Mouse (Mus musculus) thymus, postnatal 0 days (tissue): ENCODE results near the gene Rdh16f1. TPM values are rescaled to one million over a fixed set of nuclear protein-coding genes. Genes with fewer than 3 reads are reported as not detected.
"Not testable (repeated sequence)": the region's sequence is repeated elsewhere in the genome, so short reads cannot be mapped to it uniquely, and the experiment has no call there.

Experiments
- DNase-seq: peaks from one replicate; pipeline ENCODE4 v3.0.0-alpha.2; 2015; ENCODE audit warnings: low spot score
- polyA plus RNA-seq: library from polyadenylated mRNA; unstranded; fragments of >200 nt; fragmentation: Nextera tagmentation; extraction: Ambion mirVana; gene quantifications from 2 replicates; pipeline ENCODE4 v1.2.1, GENCODE M21; 2015

Rdh16f1 gene
- polyA plus RNA-seq, 1 experiment from 2014 or later = 0.09 TPM

- no peak for DNase-seq
Measured at GRCm38 (mm10) chr10:127748847-127749612, 10.6 kb upstream of the Rdh16f1 start.

GRCm38 (mm10) chr10:127750136-127750777 is 9.3 kb upstream of the Rdh16f1 start:
- DNase-seq = no peak

GRCm38 (mm10) chr10:127751548-127751947 is 8.0 kb upstream of the Rdh16f1 start, which contains the start of gene Gpr182:
TSS of gene Gpr182 (minus strand) at chr10:127751732.
- DNase-seq = no peak

- DNase-seq = no peak
Measured at GRCm38 (mm10) chr10:127754566-127755166, 4.9 kb upstream of the Rdh16f1 start.

GRCm38 (mm10) chr10:127755246-127755645 is 4.3 kb upstream of the Rdh16f1 start:
- no peak for DNase-seq

GRCm38 (mm10) chr10:127755770-127756468 is 3.7 kb upstream of the Rdh16f1 start:
- DNase-seq = no peak

GRCm38 (mm10) chr10:127762926-127763325 is 3.3 kb downstream of the Rdh16f1 start:
- DNase-seq = not testable (repeated sequence)

GRCm38 (mm10) chr10:127763914-127764680 is 4.5 kb downstream of the Rdh16f1 start:
- DNase-seq = no peak

- no peak for DNase-seq
Measured at GRCm38 (mm10) chr10:127766564-127766963, 7.0 kb downstream of the Rdh16f1 start.

GRCm38 (mm10) chr10:127776011-127776410 is 16.4 kb downstream of the Rdh16f1 start, which contains the start of gene Rdh9:
TSS of gene Rdh9 (plus strand) at chr10:127776386.
- no peak for DNase-seq

GRCm38 (mm10) chr10:127782321-127782720 is 22.7 kb downstream of the Rdh16f1 start:
- DNase-seq = not testable (repeated sequence)

- not testable (repeated sequence) for DNase-seq
Measured at GRCm38 (mm10) chr10:127785411-127785810, 25.8 kb downstream of the Rdh16f1 start.

- DNase-seq = no peak
Measured at GRCm38 (mm10) chr10:127799295-127799694, 39.7 kb downstream of the Rdh16f1 start.

GRCm38 (mm10) chr10:127800891-127801290 is 41.3 kb downstream of the Rdh16f1 start, which contains the start of gene Rdh16:
TSS of gene Rdh16 (plus strand) at chr10:127801152.
- DNase-seq = no peak

- no peak for DNase-seq
Measured at GRCm38 (mm10) chr10:127801612-127802011, 42.0 kb downstream of the Rdh16f1 start.

- DNase-seq = no peak
Measured at GRCm38 (mm10) chr10:127802236-127802635, 42.6 kb downstream of the Rdh16f1 start.

- DNase-seq = no peak
Measured at GRCm38 (mm10) chr10:127804416-127804815, 44.8 kb downstream of the Rdh16f1 start.

GRCm38 (mm10) chr10:127815888-127816287 is 56.3 kb downstream of the Rdh16f1 start:
- no peak for DNase-seq

GRCm38 (mm10) chr10:127817268-127817910 is 57.8 kb downstream of the Rdh16f1 start:
- DNase-seq = not testable (repeated sequence)

- not testable (repeated sequence) for DNase-seq
Measured at GRCm38 (mm10) chr10:127821806-127822205, 62.2 kb downstream of the Rdh16f1 start.
